Mouse (Mus musculus) hindbrain, embryonic 13.5 days (tissue): ENCODE results near the gene Znfx1. TPM values are rescaled to one million over a fixed set of nuclear protein-coding genes. Genes with fewer than 3 reads are reported as not detected.

Experiments
- ATAC-seq: fragments of 200-750 bp; cut with Nextera tagmentation; 2 replicates; pipeline ENCODE4 v1.8.0; 2017; ENCODE audit warnings: moderate TSS enrichment; ENCODE audit not compliant: low FRiP score
- H3K27ac ChIP-seq: fragments of 300-500 bp; sonication (generic); 2 replicates; pipeline ENCODE4 v1.5.1; 2015; ENCODE audit warnings: inconsistent platforms, mild to moderate bottlenecking, moderate library complexity
- H3K27me3 ChIP-seq: fragments of 300-500 bp; sonication (generic); 2 replicates; pipeline ENCODE4 v1.6.1; 2015; ENCODE audit warnings: mild to moderate bottlenecking, inconsistent platforms
- H3K36me3 ChIP-seq: fragments of 300-500 bp; sonication (generic); 2 replicates; pipeline ENCODE4 v1.6.1; 2015; ENCODE audit warnings: mild to moderate bottlenecking, inconsistent platforms
- H3K4me1 ChIP-seq: fragments of 300-500 bp; sonication (generic); replicated peaks from 2 replicates; pipeline ENCODE4 v1.6.1; 2015; ENCODE audit warnings: inconsistent platforms
- H3K4me2 ChIP-seq: fragments of 300-500 bp; sonication (generic); 2 replicates; pipeline ENCODE4 v1.6.1; 2015; ENCODE audit warnings: inconsistent platforms, mild to moderate bottlenecking, moderate library complexity
- H3K4me3 ChIP-seq: fragments of 300-500 bp; sonication (generic); 2 replicates; pipeline ENCODE4 v1.5.1; 2015; ENCODE audit warnings: mild to moderate bottlenecking, inconsistent platforms
- H3K9ac ChIP-seq: fragments of 300-500 bp; sonication (generic); 2 replicates; pipeline ENCODE4 v1.6.1; 2015; ENCODE audit warnings: mild to moderate bottlenecking, inconsistent platforms
- H3K9me3 ChIP-seq: fragments of 300-500 bp; sonication (generic); 2 replicates; pipeline ENCODE4 v1.6.1; 2016; ENCODE audit warnings: inconsistent platforms
- WGBS: fragments of 180-500 bp; shearing (Covaris S2); methylation state at CpG from one replicate; pipeline ENCODE4 v1.1.7; 2015; 5-methylcytosine and 5-hydroxymethylcytosine counted together
- polyA plus RNA-seq: library from polyadenylated mRNA; unstranded; fragments of >200 nt; fragmentation: Nextera tagmentation; extraction: Ambion mirVana; gene quantifications from 2 replicates; pipeline ENCODE4 v1.2.1, GENCODE M21; 2015

The Znfx1 gene
- polyA plus RNA-seq, 1 experiment from 2014 or later = 6.5 TPM

GRCm38 (mm10) chr2:167081135-167081534 lies 18.3 kb upstream of the Znfx1 start:
- ATAC-seq = no peak
- Histone ChIP-seq H3K9me3 (no peaks in the 10 kb centered on the region), H3K27me3 (peaks cover 9% of the 10 kb centered on the region; the same call in 1 of the 2 replicates), H3K36me3 (no peaks in the 10 kb centered on the region), H3K27ac (no peak overlapping the region), H3K4me1 (peaks cover 24% of the 10 kb centered on the region), H3K4me3 (no peak overlapping the region), H3K9ac (no peak overlapping the region), H3K4me2 (no peak overlapping the region)
- WGBS = 60% methylated on average over 6 of the region's 6 CpGs

GRCm38 (mm10) chr2:167080387-167080786 lies 17.6 kb upstream of the Znfx1 start:
- Histone ChIP-seq H3K36me3 (no peaks in the 10 kb centered on the region), H3K4me1 (peaks cover 24% of the 10 kb centered on the region), H3K27me3 (peaks cover 9% of the 10 kb centered on the region; the same call in 1 of the 2 replicates), H3K9ac (no peak overlapping the region), H3K4me2 (no peak overlapping the region), H3K4me3 (no peak overlapping the region), H3K9me3 (no peaks in the 10 kb centered on the region), H3K27ac (no peak overlapping the region)
- WGBS = 83% methylated on average over 3 of the region's 3 CpGs
- ATAC-seq = no peak

- 0 out of 2 replicates have a peak, but pooled peaks have one; percentile 21 for ATAC-seq
- Histone ChIP-seq H3K4me3 (no peak overlapping the region), H3K36me3 (no peaks in the 10 kb centered on the region), H3K9ac (peak overlapping the region; percentile 30; the same call in 1 of the 2 replicates), H3K27me3 (peaks cover 9% of the 10 kb centered on the region; the same call in 1 of the 2 replicates), H3K27ac (peak overlapping the region; percentile 44), H3K4me2 (no peak overlapping the region), H3K9me3 (no peaks in the 10 kb centered on the region), H3K4me1 (peaks cover 24% of the 10 kb centered on the region)
- 35% methylated on average over 18 of the region's 18 CpGs for WGBS
Measured at GRCm38 (mm10) chr2:167079535-167080257, 16.9 kb upstream of the Znfx1 start.

- Histone ChIP-seq H3K36me3 (no peaks in the 10 kb centered on the region), H3K4me1 (peaks cover 24% of the 10 kb centered on the region), H3K27me3 (peaks cover 9% of the 10 kb centered on the region; the same call in 1 of the 2 replicates), H3K27ac (peak overlapping the region; percentile 44; the same call in 1 of the 2 replicates), H3K4me2 (no peak overlapping the region), H3K9ac (peak overlapping the region; percentile 30; the same call in 1 of the 2 replicates), H3K4me3 (no peak overlapping the region), H3K9me3 (no peaks in the 10 kb centered on the region)
- ATAC-seq = no peak
- WGBS = 49% methylated on average over 9 of the region's 9 CpGs
Measured at GRCm38 (mm10) chr2:167078931-167079495, 16.2 kb upstream of the Znfx1 start.

- peaks cover 9% of the 10 kb centered on the region; the same call in 1 of the 2 replicates for H3K27me3 ChIP-seq
- ATAC-seq = no peak
- no peak overlapping the region for H3K4me2 ChIP-seq
- no peak overlapping the region for H3K4me3 ChIP-seq
- no peak overlapping the region for H3K27ac ChIP-seq
- H3K4me1 ChIP-seq = peaks cover 24% of the 10 kb centered on the region
- peak overlapping the region; percentile 30; the same call in 1 of the 2 replicates for H3K9ac ChIP-seq
- H3K9me3 ChIP-seq = no peaks in the 10 kb centered on the region
- WGBS = 48% methylated on average over 7 of the region's 7 CpGs
- H3K36me3 ChIP-seq = no peaks in the 10 kb centered on the region
Measured at GRCm38 (mm10) chr2:167078486-167078885, 15.7 kb upstream of the Znfx1 start.

GRCm38 (mm10) chr2:167077199-167077962 lies 14.6 kb upstream of the Znfx1 start:
- Histone ChIP-seq H3K4me1 (peaks cover 24% of the 10 kb centered on the region), H3K4me2 (no peak overlapping the region), H3K9ac (no peak overlapping the region), H3K27ac (no peak overlapping the region), H3K4me3 (no peak overlapping the region), H3K27me3 (peaks cover 9% of the 10 kb centered on the region; the same call in 1 of the 2 replicates), H3K9me3 (no peaks in the 10 kb centered on the region), H3K36me3 (no peaks in the 10 kb centered on the region)
- WGBS = 85% methylated on average over 11 of the region's 11 CpGs
- ATAC-seq = no peak

GRCm38 (mm10) chr2:167076759-167077158 lies 13.9 kb upstream of the Znfx1 start:
- 76% methylated on average over 2 of the region's 2 CpGs for WGBS
- H3K27me3 ChIP-seq = peaks cover 9% of the 10 kb centered on the region; the same call in 1 of the 2 replicates
- no peak for ATAC-seq

GRCm38 (mm10) chr2:167076352-167076751 lies 13.5 kb upstream of the Znfx1 start:
- ATAC-seq = no peak
- Histone ChIP-seq H3K4me1 (peaks cover 20% of the 10 kb centered on the region), H3K4me2 (no peak overlapping the region), H3K27me3 (peaks cover 9% of the 10 kb centered on the region; the same call in 1 of the 2 replicates), H3K27ac (no peak overlapping the region), H3K36me3 (no peaks in the 10 kb centered on the region), H3K9me3 (no peaks in the 10 kb centered on the region), H3K9ac (no peak overlapping the region), H3K4me3 (no peak overlapping the region)
- 95% methylated on average over 4 of the region's 4 CpGs for WGBS

More at GRCm38 (mm10) chr2:167076759-167077158, 13.9 kb upstream of the Znfx1 start:
- Histone ChIP-seq H3K4me2 (no peak overlapping the region), H3K9me3 (no peaks in the 10 kb centered on the region), H3K36me3 (no peaks in the 10 kb centered on the region), H3K9ac (no peak overlapping the region), H3K4me1 (peaks cover 24% of the 10 kb centered on the region), H3K27ac (no peak overlapping the region), H3K4me3 (no peak overlapping the region)

- whole genome bisulfite sequencing = 96% methylated on average over 5 of the region's 5 CpGs
- H3K36me3 ChIP-seq = no peaks in the 10 kb centered on the region
- no peak for ATAC-seq
Measured at GRCm38 (mm10) chr2:167074587-167074986, 11.8 kb upstream of the Znfx1 start.

GRCm38 (mm10) chr2:167071641-167072601 lies 9.1 kb upstream of the Znfx1 start:
- 7% methylated on average over 22 of the region's 22 CpGs for WGBS
- Histone ChIP-seq H3K4me2 (peak overlapping the region; percentile 57), H3K9me3 (no peaks in the 10 kb centered on the region), H3K9ac (peak overlapping the region; percentile 67), H3K4me1 (peaks cover 15% of the 10 kb centered on the region), H3K27me3 (peaks cover 5% of the 10 kb centered on the region; the same call in 1 of the 2 replicates), H3K27ac (peak overlapping the region; percentile 86), H3K36me3 (peaks cover 3% of the 10 kb centered on the region; the same call in 1 of the 2 replicates), H3K4me3 (peak overlapping the region; percentile 46)
- ATAC-seq = peak; percentile 97

More at GRCm38 (mm10) chr2:167074587-167074986, 11.8 kb upstream of the Znfx1 start:
- Histone ChIP-seq H3K27ac (no peak overlapping the region), H3K4me1 (peaks cover 25% of the 10 kb centered on the region), H3K4me3 (no peak overlapping the region), H3K9me3 (no peaks in the 10 kb centered on the region), H3K4me2 (no peak overlapping the region), H3K9ac (no peak overlapping the region), H3K27me3 (peaks cover 9% of the 10 kb centered on the region; the same call in 1 of the 2 replicates)

- H3K4me2 ChIP-seq = peak overlapping the region; percentile 57
- ATAC-seq = peak; percentile 25
- H3K9me3 ChIP-seq = no peaks in the 10 kb centered on the region
- 16% methylated on average over 12 of the region's 12 CpGs for WGBS
- peak overlapping the region; percentile 67 for H3K9ac ChIP-seq
- H3K36me3 ChIP-seq = peaks cover 8% of the 10 kb centered on the region
- no peaks in the 10 kb centered on the region for H3K27me3 ChIP-seq
- peak overlapping the region; percentile 46 for H3K4me3 ChIP-seq
- H3K27ac ChIP-seq = peak overlapping the region; percentile 86
- peaks cover 15% of the 10 kb centered on the region for H3K4me1 ChIP-seq
Measured at GRCm38 (mm10) chr2:167071266-167071640, 8.4 kb upstream of the Znfx1 start.
